9 mouse cellular contexts compared by ENCODE assay signal in the genomic region with DNA sequence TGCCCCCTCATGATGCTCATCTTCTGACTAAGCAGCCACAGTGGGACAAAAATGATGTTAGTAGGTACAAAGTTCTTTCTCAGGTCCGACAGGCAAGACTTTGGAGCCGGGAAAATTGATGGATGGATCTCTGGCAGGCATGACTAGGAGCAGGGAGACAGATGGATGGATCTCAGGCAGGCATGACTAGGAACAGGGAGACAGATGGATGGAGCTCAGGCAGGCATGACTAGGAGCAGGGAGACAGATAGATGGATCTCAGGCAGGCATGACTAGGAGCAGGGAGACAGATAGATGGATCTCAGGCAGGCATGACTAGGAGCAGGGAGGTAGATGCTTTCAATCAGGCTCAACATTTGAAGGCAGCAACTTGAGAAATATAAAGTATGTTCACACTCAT. TPM values are rescaled to one million over a fixed set of nuclear protein-coding genes. Genes with fewer than 3 reads are reported as not detected.
A peak's percentile ranks its signal among the peaks of the same experiment; 100 is the strongest.
DNase-seq lines count a peak whose midpoint lies in the region; TF ChIP-seq lines count a peak whose summit lies in the region.
"Had no signal": no experiment of that assay in that cellular context is flagged by ENCODE, and none has a peak within 500 bp of the region (broad histone marks: within the 10 kb centered on the region; RNA-seq: fewer than 3 reads in every experiment).

No protein-coding gene starts in this region.

- no peaks in the 10 kb centered on the region for H3K36me3 ChIP-seq in E14TG2a.4 (ENCODE audit: insufficient read depth, low read length)
- H3K36me3 ChIP-seq: lung, embryonic 15.5 days had no signal

- H3K27me3 ChIP-seq in E14TG2a.4 (ENCODE audit: insufficient read depth, low read length), result no peaks in the 10 kb centered on the region

- peak; percentile 92 for DNase-seq in brain, embryonic 14.5 days (ENCODE audit: low read depth)
- peak; percentile 34 for DNase-seq in frontal cortex, postnatal 10 days (ENCODE audit: low spot score in 2 of 2)
- peak; percentile 47 for DNase-seq in left cerebral cortex, adult 11 months (ENCODE audit: low spot score)
- DNase-seq in retina, embryonic 14.5 days (ENCODE audit: low spot score), result peak; percentile 76
- DNase-seq in Muller cell, postnatal 12 days (ENCODE audit: inconsistent ontology term), result no peak
- DNase-seq in spleen, postnatal 10 days (ENCODE audit: low spot score in 2 of 2), result no peak
- no peak for DNase-seq in lung, adult 2 months

- peak overlapping the region; percentile 24; the same call in 1 of the 2 replicates for H3K4me3 ChIP-seq in E14TG2a.4 (replicated peaks; ENCODE audit: low read length)
- H3K4me3 ChIP-seq in lung, adult 2 months (replicated peaks; ENCODE audit: extremely low read depth, low read depth, low read length), result no peak overlapping the region
- H3K4me3 ChIP-seq: lung, embryonic 15.5 days had no signal

- no peaks in the 10 kb centered on the region for H3K4me1 ChIP-seq in E14TG2a.4 (replicated peaks; ENCODE audit: low read depth, low read length)
- no peaks in the 10 kb centered on the region for H3K4me1 ChIP-seq in lung, adult 2 months (ENCODE audit: control insufficient read depth, insufficient read depth, low read length)
- H3K4me1 ChIP-seq: lung, embryonic 15.5 days had no signal

- no peaks in the 10 kb centered on the region for H3K9me3 ChIP-seq in E14TG2a.4 (ENCODE audit: low read length)
- H3K9me3 ChIP-seq: lung, embryonic 15.5 days had no signal

- TF ChIP-seq POLR2A in brain, embryonic 14.5 days (IDR thresholded peaks at IDR 0.05; ENCODE audit: borderline replicate concordance, extremely low read depth, insufficient read depth, insufficient read length, poor library complexity, severe bottlenecking), result no peak
- TF ChIP-seq POLR2A in lung, adult 2 months (IDR thresholded peaks at IDR 0.05; ENCODE audit: borderline replicate concordance, extremely low read depth, low read depth, low read length), result no peak

- TF ChIP-seq CTCF in E14TG2a.4 (conservative IDR thresholded peaks at IDR 0.05; ENCODE audit: low read length), result no peak
- TF ChIP-seq CTCF in brain, embryonic 14.5 days (IDR thresholded peaks at IDR 0.05; ENCODE audit: borderline replicate concordance, extremely low read depth, insufficient read depth, insufficient read length), result no peak
- no peak for TF ChIP-seq CTCF in lung, adult 2 months (IDR thresholded peaks at IDR 0.05; ENCODE audit: insufficient read depth, low read length)

- WGBS in lung, adult 2 months, result 17% methylated on average over 2 of the region's 2 CpGs

RNA-seq across cellular contexts. Expression of gene Alox8, which starts 13.8 kb away (rescaled TPM):
- polyA plus RNA-seq in brain, embryonic 14.5 days (2012; rRNA removed), result 0.05 and 0.25 TPM in 2 replicates
- not detected in 2 replicates for polyA plus RNA-seq in lung, adult 2 months (2012; rRNA removed)

RNA-seq across cellular contexts. Expression of gene Gucy2e, which starts 25.4 kb away (rescaled TPM):
- 0.20 and 0.25 TPM in 2 replicates for polyA plus RNA-seq in brain, embryonic 14.5 days (2012; rRNA removed)
- not detected in 2 replicates for polyA plus RNA-seq in lung, adult 2 months (2012; rRNA removed)

RNA-seq across cellular contexts. Expression of gene Alox12b, which starts 54.6 kb away (rescaled TPM):
- 0.13 and 0.23 TPM in 2 replicates for polyA plus RNA-seq in brain, embryonic 14.5 days (2012; rRNA removed)
- polyA plus RNA-seq in lung, adult 2 months (2012; rRNA removed), result 43.9 TPM in 1 of 2 replicates, not detected in the other
- polyA plus RNA-seq: lung, embryonic 15.5 days had no signal

Comparison
In these comparisons a context has a peak if more than half of its experiments do, and no peak if none do; other contexts are left out.
1. DNase-seq: peak in brain, embryonic 14.5 days (single experiment), frontal cortex, postnatal 10 days (2 of 2), left cerebral cortex, adult 11 months (single experiment) and retina, embryonic 14.5 days (single experiment); none in Muller cell, postnatal 12 days (single experiment), spleen, postnatal 10 days (0 of 2) and lung, adult 2 months (single experiment).